Mouse (Mus musculus) embryonic facial prominence, embryonic 13.5 days (tissue): Measurements from ENCODE around the gene Spty2d1. TPM values are rescaled to one million over a fixed set of nuclear protein-coding genes. Genes with fewer than 3 reads are reported as not detected.
A peak's percentile ranks its signal among the peaks of the same experiment; 100 is the strongest.

Experiments
- ATAC-seq: fragments of 200-750 bp; cut with Nextera tagmentation; 2 replicates; pipeline ENCODE4 v1.8.0; 2017; ENCODE audit warnings: low read depth; ENCODE audit not compliant: insufficient number of reproducible peaks, insufficient read depth, low FRiP score, low TSS enrichment
- H3K27ac ChIP-seq: fragments of 300-500 bp; sonication (generic); 2 replicates; pipeline ENCODE4 v1.5.1; 2015; ENCODE audit warnings: moderate library complexity, mild to moderate bottlenecking, inconsistent platforms
- H3K27me3 ChIP-seq: fragments of 300-500 bp; sonication (generic); 2 replicates; pipeline ENCODE4 v1.6.1; 2015; ENCODE audit warnings: mild to moderate bottlenecking, inconsistent platforms
- H3K36me3 ChIP-seq: fragments of 300-500 bp; sonication (generic); 2 replicates; pipeline ENCODE4 v1.6.1; 2015; ENCODE audit warnings: mild to moderate bottlenecking, inconsistent platforms
- H3K4me1 ChIP-seq: fragments of 300-500 bp; sonication (generic); 2 replicates; pipeline ENCODE4 v1.6.1; 2015; ENCODE audit warnings: inconsistent platforms
- H3K4me2 ChIP-seq: fragments of 300-500 bp; sonication (generic); 2 replicates; pipeline ENCODE4 v1.6.1; 2015; ENCODE audit warnings: moderate library complexity, mild to moderate bottlenecking, inconsistent platforms
- H3K4me3 ChIP-seq: fragments of 300-500 bp; sonication (generic); 2 replicates; pipeline ENCODE4 v1.5.1; 2015; ENCODE audit warnings: mild to moderate bottlenecking, inconsistent platforms
- H3K9ac ChIP-seq: fragments of 300-500 bp; sonication (generic); 2 replicates; pipeline ENCODE4 v1.6.1; 2015; ENCODE audit warnings: mild to moderate bottlenecking, inconsistent platforms
- H3K9me3 ChIP-seq: fragments of 300-500 bp; sonication (generic); 2 replicates; pipeline ENCODE4 v1.6.1; 2016; ENCODE audit warnings: inconsistent platforms
- WGBS: fragments of 180-500 bp; shearing (Covaris S2); methylation state at CpG from one replicate; pipeline ENCODE4 v1.1.7; 2015; ENCODE audit warnings: mixed read lengths; 5-methylcytosine and 5-hydroxymethylcytosine counted together
- polyA plus RNA-seq: library from polyadenylated mRNA; unstranded; fragments of >200 nt; fragmentation: Nextera tagmentation; extraction: Ambion mirVana; gene quantifications from 2 replicates; pipeline ENCODE4 v1.2.1, GENCODE M21; 2015

Spty2d1 gene
- polyA plus RNA-seq, 1 experiment from 2014 or later, result 18.8 TPM

- ATAC-seq, result no peak
- Histone ChIP-seq H3K9ac (peak overlapping the region; percentile 36; the same call in 1 of the 2 replicates), H3K27me3 (no peaks in the 10 kb centered on the region), H3K4me2 (no peak overlapping the region), H3K9me3 (no peaks in the 10 kb centered on the region), H3K27ac (peak overlapping the region; percentile 57), H3K4me1 (peaks cover 17% of the 10 kb centered on the region), H3K36me3 (peaks cover 3% of the 10 kb centered on the region; the same call in 1 of the 2 replicates), H3K4me3 (no peak overlapping the region)
- 49% methylated on average over 8 of the region's 8 CpGs for WGBS
These were observed 22.3 kb downstream of the Spty2d1 start for GRCm38 (mm10) chr7:46985718-46986505.

GRCm38 (mm10) chr7:46983280-46983679 is 24.9 kb downstream of the Spty2d1 start, which contains the start of gene Gm9999:
Gm9999 (plus strand) TSS chr7:46983580.
- 96% methylated on average over 3 of the region's 3 CpGs for WGBS
- ATAC-seq, result no peak
- Histone ChIP-seq H3K4me3 (no peak within 1 kb of the TSS), H3K4me1 (peaks cover 17% of the 10 kb centered on the region), H3K27me3 (no peaks in the 10 kb centered on the region), H3K27ac (no peak within 1 kb of the TSS), H3K9ac (no peak within 1 kb of the TSS), H3K36me3 (no peaks in the 10 kb centered on the region), H3K9me3 (no peaks in the 10 kb centered on the region), H3K4me2 (no peak within 1 kb of the TSS)

DNA sequence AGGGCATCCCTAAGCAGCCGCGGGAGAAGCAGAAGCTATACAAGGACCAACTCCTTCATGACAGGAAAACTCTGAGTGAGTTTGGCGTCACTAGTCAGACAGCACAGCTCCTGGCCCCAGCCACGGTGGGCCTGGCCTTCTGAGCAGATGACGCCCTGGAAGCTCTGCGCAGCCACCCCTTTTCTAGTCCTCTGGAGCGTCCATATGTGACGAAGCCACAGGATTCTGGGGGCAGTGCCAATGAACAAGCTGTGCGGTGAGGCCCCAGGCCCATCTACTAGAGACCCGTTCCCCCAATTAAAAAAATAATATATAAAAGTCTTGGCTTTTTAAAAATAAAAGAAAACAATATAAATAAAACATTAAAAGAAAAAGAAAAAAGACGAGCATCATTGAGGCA is 32.8 kb downstream of the Spty2d1 start:
- Histone ChIP-seq H3K4me1 (no peaks in the 10 kb centered on the region), H3K9me3 (peaks cover 9% of the 10 kb centered on the region; the same call in 1 of the 2 replicates), H3K27me3 (no peaks in the 10 kb centered on the region), H3K27ac (no peak overlapping the region), H3K9ac (no peak overlapping the region), H3K4me3 (no peak overlapping the region), H3K36me3 (no peaks in the 10 kb centered on the region), H3K4me2 (no peak overlapping the region)
- no peak for ATAC-seq
- WGBS, result 93% methylated on average over 11 of the region's 11 CpGs

- no peak for ATAC-seq
- H3K4me1 ChIP-seq, result no peaks in the 10 kb centered on the region
- H3K36me3 ChIP-seq, result no peaks in the 10 kb centered on the region
- no peaks in the 10 kb centered on the region for H3K27me3 ChIP-seq
- no peak overlapping the region for H3K9ac ChIP-seq
- peaks cover 9% of the 10 kb centered on the region; the same call in 1 of the 2 replicates for H3K9me3 ChIP-seq
- WGBS, result 94% methylated on average over 4 of the region's 4 CpGs
- no peak overlapping the region for H3K4me3 ChIP-seq
- H3K4me2 ChIP-seq, result no peak overlapping the region
- no peak overlapping the region for H3K27ac ChIP-seq
These were observed 33.6 kb downstream of the Spty2d1 start for GRCm38 (mm10) chr7:46974648-46975047.

DNA sequence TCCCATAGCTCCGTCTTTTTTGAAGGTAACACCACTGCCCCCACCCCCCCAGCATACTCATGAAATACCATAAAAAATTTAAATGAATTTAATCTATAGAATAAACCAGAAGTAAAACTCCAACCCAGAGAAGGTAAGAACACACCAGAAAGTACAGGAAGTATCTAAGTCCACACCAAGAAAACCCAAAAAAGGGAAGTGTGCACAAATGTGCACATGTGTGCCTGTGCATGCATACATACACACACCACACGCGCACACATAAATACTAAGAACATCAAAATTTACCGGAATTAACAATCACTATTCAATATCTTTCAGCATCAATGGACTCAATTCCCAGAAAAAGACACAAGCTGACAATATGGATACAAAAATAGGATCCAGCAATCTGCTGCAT is 38.3 kb downstream of the Spty2d1 start:
- no peak overlapping the region for H3K27ac ChIP-seq
- H3K36me3 ChIP-seq, result no peaks in the 10 kb centered on the region
- H3K4me3 ChIP-seq, result no peak overlapping the region
- no peaks in the 10 kb centered on the region for H3K27me3 ChIP-seq
- H3K9ac ChIP-seq, result no peak overlapping the region
- H3K4me2 ChIP-seq, result no peak overlapping the region
- no peaks in the 10 kb centered on the region for H3K4me1 ChIP-seq
- no peak for ATAC-seq
- 86% methylated on average over 4 of the region's 4 CpGs for WGBS
- H3K9me3 ChIP-seq, result peaks cover 9% of the 10 kb centered on the region; the same call in 1 of the 2 replicates

GRCm38 (mm10) chr7:46964070-46964469 is 44.1 kb downstream of the Spty2d1 start:
- Histone ChIP-seq H3K36me3 (no peaks in the 10 kb centered on the region), H3K27ac (no peak overlapping the region), H3K4me1 (peaks cover 12% of the 10 kb centered on the region), H3K9ac (no peak overlapping the region), H3K4me2 (no peak overlapping the region), H3K27me3 (peaks cover 15% of the 10 kb centered on the region), H3K9me3 (no peaks in the 10 kb centered on the region), H3K4me3 (no peak overlapping the region)
- ATAC-seq, result no peak
- WGBS, result 79% methylated on average over 7 of the region's 7 CpGs

DNA sequence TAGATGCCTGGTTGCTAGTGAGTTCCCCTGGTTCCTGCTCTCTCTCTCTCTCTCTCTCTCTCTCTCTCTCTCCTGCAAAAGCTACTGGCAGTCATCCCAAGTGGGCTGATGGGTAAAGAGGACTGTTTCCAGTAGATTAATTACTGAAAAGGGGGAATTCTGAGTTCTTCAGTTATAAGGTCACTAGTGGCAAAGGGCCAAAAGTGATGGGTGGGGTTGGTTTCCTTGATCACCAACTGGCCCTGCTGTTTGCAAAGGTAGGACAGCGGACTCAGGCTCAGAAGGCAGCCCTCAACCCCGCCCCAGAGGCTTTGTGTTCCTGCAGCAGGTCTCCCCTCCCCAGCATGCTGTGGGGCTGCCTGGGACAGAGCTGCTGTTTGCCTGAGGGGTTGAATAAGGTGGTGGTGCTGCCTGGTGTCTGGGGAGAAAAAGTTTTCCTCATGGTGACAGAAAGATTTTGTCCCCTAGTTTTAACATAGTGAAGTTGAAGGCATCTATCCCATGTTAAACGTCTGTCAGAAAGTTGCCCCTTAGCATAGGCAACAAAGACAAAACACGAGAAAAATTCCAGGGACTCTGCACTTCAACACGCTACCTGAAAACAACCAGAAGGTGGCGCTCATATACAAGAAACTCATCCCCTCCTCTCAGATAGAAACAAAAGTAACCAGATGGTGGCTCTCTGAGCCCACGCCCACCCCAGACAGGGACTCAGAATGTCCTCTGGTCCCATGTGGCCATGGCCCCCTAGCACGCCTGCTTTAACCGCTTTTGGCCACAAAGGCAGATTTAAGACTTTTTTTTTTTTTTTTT is 45.2 kb downstream of the Spty2d1 start:
- Histone ChIP-seq H3K36me3 (no peaks in the 10 kb centered on the region), H3K27ac (no peak overlapping the region; the same call in 1 of the 2 replicates), H3K9me3 (no peaks in the 10 kb centered on the region), H3K9ac (0 out of 2 replicates have a peak overlapping the region, but pooled peaks have one; percentile 49), H3K4me3 (no peak overlapping the region), H3K4me1 (peaks cover 12% of the 10 kb centered on the region), H3K27me3 (peaks cover 15% of the 10 kb centered on the region), H3K4me2 (peak overlapping the region; percentile 43)
- 1% methylated on average over 9 of the region's 9 CpGs for WGBS
- ATAC-seq, result peak; percentile 72

DNA sequence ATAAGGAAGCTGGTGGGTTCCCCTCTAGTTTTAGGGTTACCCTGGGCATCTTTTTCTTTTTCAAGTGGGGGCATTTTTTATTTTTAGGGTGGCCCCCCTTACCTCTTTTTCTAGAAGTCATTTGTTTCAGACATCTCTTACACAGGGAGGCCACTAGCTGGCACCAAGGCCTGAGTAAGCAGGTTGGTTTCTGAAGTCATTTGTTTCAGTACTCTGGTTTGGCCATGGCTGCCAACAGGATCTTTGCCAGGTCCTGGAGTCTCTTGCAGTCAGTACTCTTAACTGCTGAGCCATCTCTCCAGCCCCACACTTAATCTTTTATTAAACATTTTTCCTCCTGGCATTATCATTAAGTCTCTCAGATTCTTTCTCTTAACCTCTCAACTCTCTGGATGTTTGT is 46.1 kb downstream of the Spty2d1 start:
- no peak for ATAC-seq
- peaks cover 19% of the 10 kb centered on the region for H3K4me1 ChIP-seq
- H3K4me3 ChIP-seq, result no peak overlapping the region
- H3K9me3 ChIP-seq, result no peaks in the 10 kb centered on the region
- H3K36me3 ChIP-seq, result no peaks in the 10 kb centered on the region
- H3K9ac ChIP-seq, result no peak overlapping the region
- no peak overlapping the region for H3K4me2 ChIP-seq
- no peak overlapping the region for H3K27ac ChIP-seq
- H3K27me3 ChIP-seq, result peaks cover 15% of the 10 kb centered on the region

DNA sequence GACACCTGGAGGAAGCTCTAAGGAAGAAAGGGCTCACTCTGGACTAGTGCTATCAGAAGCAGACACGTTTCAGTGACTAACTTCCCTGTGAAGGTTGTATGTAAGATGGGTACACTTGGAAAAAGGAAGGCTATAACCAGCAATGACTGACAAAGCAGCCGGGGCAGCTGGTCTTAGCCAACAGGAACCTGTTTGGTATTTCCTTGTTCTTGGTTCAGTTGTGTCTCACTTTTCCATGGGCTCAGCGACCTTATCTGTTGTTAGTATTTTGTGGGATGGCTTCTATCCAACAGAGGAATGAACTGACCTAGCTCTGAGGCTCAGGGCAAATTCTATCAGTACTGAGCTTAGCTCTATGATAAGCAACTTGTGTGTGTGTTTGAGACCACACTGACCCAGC is 47.2 kb downstream of the Spty2d1 start:
- Histone ChIP-seq H3K27me3 (peaks cover 15% of the 10 kb centered on the region), H3K36me3 (no peaks in the 10 kb centered on the region), H3K9me3 (no peaks in the 10 kb centered on the region), H3K4me2 (no peak overlapping the region), H3K27ac (no peak overlapping the region), H3K4me1 (peaks cover 20% of the 10 kb centered on the region), H3K4me3 (no peak overlapping the region), H3K9ac (no peak overlapping the region)
- 66% methylated on average over 3 of the region's 3 CpGs for WGBS
- ATAC-seq, result no peak

- peaks cover 19% of the 10 kb centered on the region for H3K4me1 ChIP-seq
- peak overlapping the region; percentile 79 for H3K4me2 ChIP-seq
- H3K36me3 ChIP-seq, result peaks cover 15% of the 10 kb centered on the region
- H3K4me3 ChIP-seq, result peak overlapping the region; percentile 80
- peaks cover 15% of the 10 kb centered on the region for H3K27me3 ChIP-seq
- 20% methylated on average over 9 of the region's 9 CpGs for WGBS
- H3K9ac ChIP-seq, result peak overlapping the region; percentile 88
- no peak for ATAC-seq
- no peaks in the 10 kb centered on the region for H3K9me3 ChIP-seq
- no peak overlapping the region for H3K27ac ChIP-seq
These were observed 49.4 kb downstream of the Spty2d1 start for GRCm38 (mm10) chr7:46958853-46959252.

GRCm38 (mm10) chr7:46957831-46958691 is 50.1 kb downstream of the Spty2d1 start, which contains the start of gene Uevld:
Uevld (minus strand) TSS chr7:46958527.
- ATAC-seq, result peak; percentile 81
- 1% methylated on average over 51 of the region's 51 CpGs for WGBS

More at GRCm38 (mm10) chr7:46957831-46958691, 50.1 kb downstream of the Spty2d1 start, which contains the start of gene Uevld:
- peak within 1 kb of the TSS; percentile 44; the same call in 1 of the 2 replicates for H3K27ac ChIP-seq
- H3K4me1 ChIP-seq, result peaks cover 13% of the 10 kb centered on the region
- peak within 1 kb of the TSS; percentile 79 for H3K4me2 ChIP-seq
- H3K9ac ChIP-seq, result peak within 1 kb of the TSS; percentile 88
- peak within 1 kb of the TSS; percentile 80 for H3K4me3 ChIP-seq
- H3K9me3 ChIP-seq, result no peaks in the 10 kb centered on the region
- peaks cover 23% of the 10 kb centered on the region for H3K36me3 ChIP-seq
- H3K27me3 ChIP-seq, result peaks cover 15% of the 10 kb centered on the region
